Mouse (Mus musculus): Measurements from ENCODE around the gene Camsap1. TPM values are rescaled to one million over a fixed set of nuclear protein-coding genes. Genes with fewer than 3 reads are reported as not detected.

Gene Camsap1
- 15.1 and 19.5 TPM in 2 replicates for polyA plus RNA-seq (2015; fragmentation: Nextera tagmentation; extraction: Ambion mirVana)

- H3K27ac ChIP-seq (replicated peaks), result peak within 1 kb of the TSS; percentile 89
- H3K4me3 ChIP-seq (replicated peaks), result peak within 1 kb of the TSS; percentile 85
- no peaks in the 10 kb centered on the region for H3K36me3 ChIP-seq
- under 1% methylated on average over 61 of the region's 64 CpGs for WGBS
- H3K27me3 ChIP-seq, result no peaks in the 10 kb centered on the region
- peak within 1 kb of the TSS; percentile 96 for H3K9ac ChIP-seq
- H3K4me2 ChIP-seq (replicated peaks), result peak within 1 kb of the TSS; percentile 84
- peaks cover 48% of the 10 kb centered on the region for H3K4me1 ChIP-seq
- H3K9me3 ChIP-seq (replicated peaks), result no peaks in the 10 kb centered on the region
- peak; percentile 100 for ATAC-seq (ENCODE audit: insufficient number of reproducible peaks, low FRiP score, low TSS enrichment, low read depth)
These were observed at the start of gene Camsap1 for GRCm38 (mm10) chr2:25983159-25983907. Gene Camsap1 (minus strand): TSS chr2:25983282.

- ATAC-seq (ENCODE audit: insufficient number of reproducible peaks, low FRiP score, low TSS enrichment, low read depth), result no peak
- Histone ChIP-seq H3K4me2 (replicated peaks) (no peak overlapping the region), H3K27ac (replicated peaks) (no peak overlapping the region), H3K9me3 (replicated peaks) (no peaks in the 10 kb centered on the region), H3K4me1 (no peaks in the 10 kb centered on the region), H3K9ac (no peak overlapping the region), H3K4me3 (replicated peaks) (no peak overlapping the region), H3K36me3 (no peaks in the 10 kb centered on the region), H3K27me3 (peaks cover 8% of the 10 kb centered on the region; the same call in 1 of the 2 replicates)
- 47% methylated on average over 3 of the region's 3 CpGs for WGBS
These were observed 47.2 kb upstream of the Camsap1 start for GRCm38 (mm10) chr2:26030288-26030687.

GRCm38 (mm10) chr2:26024138-26025075 is 41.3 kb upstream of the Camsap1 start:
- H3K36me3 ChIP-seq, result no peaks in the 10 kb centered on the region
- ATAC-seq (ENCODE audit: insufficient number of reproducible peaks, low FRiP score, low TSS enrichment, low read depth), result no peak
- no peaks in the 10 kb centered on the region for H3K9me3 ChIP-seq (replicated peaks)
- H3K4me3 ChIP-seq (replicated peaks), result no peak overlapping the region
- H3K27ac ChIP-seq (replicated peaks), result no peak overlapping the region
- 0 out of 2 replicates have a peak, but pooled peaks cover 3% of the 10 kb centered on the region for H3K27me3 ChIP-seq
- no peak overlapping the region for H3K9ac ChIP-seq
- 40% methylated on average over 4 of the region's 4 CpGs for WGBS
- no peak overlapping the region for H3K4me2 ChIP-seq (replicated peaks)
- peaks cover 14% of the 10 kb centered on the region for H3K4me1 ChIP-seq

- ATAC-seq (ENCODE audit: insufficient number of reproducible peaks, low FRiP score, low TSS enrichment, low read depth), result no peak
- WGBS, result 68% methylated on average over 1 of the region's 1 CpGs
- H3K9me3 ChIP-seq (replicated peaks), result no peaks in the 10 kb centered on the region
These were observed 39.5 kb upstream of the Camsap1 start for GRCm38 (mm10) chr2:26022626-26023025.

GRCm38 (mm10) chr2:26022258-26022565 is 39.1 kb upstream of the Camsap1 start:
- Histone ChIP-seq H3K36me3 (no peaks in the 10 kb centered on the region), H3K9ac (no peak overlapping the region), H3K27me3 (0 out of 2 replicates have a peak, but pooled peaks cover 3% of the 10 kb centered on the region), H3K9me3 (replicated peaks) (no peaks in the 10 kb centered on the region), H3K4me3 (replicated peaks) (no peak overlapping the region), H3K27ac (replicated peaks) (no peak overlapping the region), H3K4me2 (replicated peaks) (peak overlapping the region; percentile 85; the same call in 1 of the 2 replicates), H3K4me1 (peaks cover 14% of the 10 kb centered on the region)
- 77% methylated on average over 8 of the region's 8 CpGs for WGBS
- ATAC-seq (ENCODE audit: insufficient number of reproducible peaks, low FRiP score, low TSS enrichment, low read depth), result no peak

More at GRCm38 (mm10) chr2:26022626-26023025, 39.5 kb upstream of the Camsap1 start:
- Histone ChIP-seq H3K4me1 (peaks cover 14% of the 10 kb centered on the region), H3K27me3 (0 out of 2 replicates have a peak, but pooled peaks cover 3% of the 10 kb centered on the region), H3K9ac (no peak overlapping the region), H3K27ac (replicated peaks) (no peak overlapping the region), H3K36me3 (no peaks in the 10 kb centered on the region), H3K4me2 (replicated peaks) (no peak overlapping the region), H3K4me3 (replicated peaks) (no peak overlapping the region)

- peak within 1 kb of the TSS; percentile 76 for H3K9ac ChIP-seq
- H3K27me3 ChIP-seq, result 0 out of 2 replicates have a peak, but pooled peaks cover 3% of the 10 kb centered on the region
- no peaks in the 10 kb centered on the region for H3K9me3 ChIP-seq (replicated peaks)
- no peaks in the 10 kb centered on the region for H3K36me3 ChIP-seq
- peak within 1 kb of the TSS; percentile 85 for H3K4me2 ChIP-seq (replicated peaks)
- WGBS, result 6% methylated on average over 50 of the region's 50 CpGs
- H3K27ac ChIP-seq (replicated peaks), result peak within 1 kb of the TSS; percentile 81
- peaks cover 14% of the 10 kb centered on the region for H3K4me1 ChIP-seq
- H3K4me3 ChIP-seq (replicated peaks), result peak within 1 kb of the TSS; percentile 71
- peak; percentile 94 for ATAC-seq (ENCODE audit: insufficient number of reproducible peaks, low FRiP score, low TSS enrichment, low read depth)
These were observed 38.6 kb upstream of the Camsap1 start, which contains the start of gene Ubac1 for GRCm38 (mm10) chr2:26021561-26022257. Gene Ubac1 (minus strand): TSS chr2:26021747.

- ATAC-seq (ENCODE audit: insufficient number of reproducible peaks, low FRiP score, low TSS enrichment, low read depth), result peak; percentile 61; the same call in 1 of the 2 replicates
These were observed 37.9 kb upstream of the Camsap1 start for GRCm38 (mm10) chr2:26020714-26021560.

GRCm38 (mm10) chr2:26019923-26020322 is 36.8 kb upstream of the Camsap1 start:
- Histone ChIP-seq H3K4me2 (replicated peaks) (peak overlapping the region; percentile 85; the same call in 1 of the 2 replicates), H3K9me3 (replicated peaks) (no peaks in the 10 kb centered on the region), H3K36me3 (peaks cover 12% of the 10 kb centered on the region; the same call in 1 of the 2 replicates), H3K4me1 (peaks cover 14% of the 10 kb centered on the region), H3K9ac (no peak overlapping the region), H3K27ac (replicated peaks) (no peak overlapping the region), H3K27me3 (no peaks in the 10 kb centered on the region), H3K4me3 (replicated peaks) (no peak overlapping the region)
- no peak for ATAC-seq (ENCODE audit: insufficient number of reproducible peaks, low FRiP score, low TSS enrichment, low read depth)
- 78% methylated on average over 3 of the region's 3 CpGs for WGBS

More at GRCm38 (mm10) chr2:26020714-26021560, 37.9 kb upstream of the Camsap1 start:
- Histone ChIP-seq H3K27me3 (0 out of 2 replicates have a peak, but pooled peaks cover 3% of the 10 kb centered on the region), H3K4me1 (peaks cover 14% of the 10 kb centered on the region), H3K9me3 (replicated peaks) (no peaks in the 10 kb centered on the region), H3K4me3 (replicated peaks) (peak overlapping the region; percentile 71), H3K36me3 (0 out of 2 replicates have a peak, but pooled peaks cover 3% of the 10 kb centered on the region), H3K27ac (replicated peaks) (peak overlapping the region; percentile 81), H3K9ac (peak overlapping the region; percentile 76), H3K4me2 (replicated peaks) (peak overlapping the region; percentile 85)
- 2% methylated on average over 38 of the region's 38 CpGs for WGBS

GRCm38 (mm10) chr2:26017326-26017725 is 34.2 kb upstream of the Camsap1 start:
- Histone ChIP-seq H3K4me2 (replicated peaks) (no peak overlapping the region), H3K27me3 (no peaks in the 10 kb centered on the region), H3K4me3 (replicated peaks) (no peak overlapping the region), H3K9me3 (replicated peaks) (no peaks in the 10 kb centered on the region), H3K9ac (no peak overlapping the region), H3K4me1 (peaks cover 14% of the 10 kb centered on the region), H3K36me3 (peaks cover 36% of the 10 kb centered on the region), H3K27ac (replicated peaks) (no peak overlapping the region)
- no peak for ATAC-seq (ENCODE audit: insufficient number of reproducible peaks, low FRiP score, low TSS enrichment, low read depth)
- 70% methylated on average over 4 of the region's 4 CpGs for WGBS

- no peaks in the 10 kb centered on the region for H3K27me3 ChIP-seq
- WGBS, result 95% methylated on average over 3 of the region's 3 CpGs
- no peak for ATAC-seq (ENCODE audit: insufficient number of reproducible peaks, low FRiP score, low TSS enrichment, low read depth)
- H3K4me2 ChIP-seq (replicated peaks), result no peak overlapping the region
- no peaks in the 10 kb centered on the region for H3K4me1 ChIP-seq
- no peak overlapping the region for H3K4me3 ChIP-seq (replicated peaks)
- peaks cover 72% of the 10 kb centered on the region for H3K36me3 ChIP-seq
- H3K9ac ChIP-seq, result no peak overlapping the region
- H3K27ac ChIP-seq (replicated peaks), result no peak overlapping the region
- H3K9me3 ChIP-seq (replicated peaks), result no peaks in the 10 kb centered on the region
These were observed 30.6 kb upstream of the Camsap1 start for GRCm38 (mm10) chr2:26013674-26014073.

All from embryonic facial prominence, embryonic 15.5 days (tissue).